Mouse (Mus musculus) liver, embryonic 14.5 days (tissue): ENCODE measurements around the gene Sik2.

Source experiments
- CTCF ChIP-seq: IDR thresholded peaks from 2 replicates; pipeline ENCODE4 v1.5.1; 2016; ENCODE audit warnings: antibody characterized with exemption, low read depth, control low read depth
- EP300 ChIP-seq: IDR thresholded peaks from 2 replicates; pipeline ENCODE4 v1.6.1; 2016; ENCODE audit warnings: antibody characterized with exemption, low read depth

GRCm38 (mm10) chr9:50986123-50986522, 22.8 kb downstream of the Sik2 start:
- TF ChIP-seq CTCF (no peak), EP300 (no peak)
